Mouse (Mus musculus) forebrain, embryonic 11.5 days (tissue): ENCODE data around the gene Sgms1. TPM values are rescaled to one million over a fixed set of nuclear protein-coding genes. Genes with fewer than 3 reads are reported as not detected.

Source experiments
- ATAC-seq: fragments of 200-750 bp; cut with Nextera tagmentation; replicated peaks from 2 replicates; pipeline ENCODE4 v1.8.0; 2017; ENCODE audit warnings: moderate TSS enrichment; ENCODE audit not compliant: low FRiP score
- DNase-seq: peaks from one replicate; pipeline ENCODE4 v3.0.0-alpha.2; 2017; ENCODE audit warnings: low spot score
- H3K27ac ChIP-seq: fragments of 300-500 bp; sonication (generic); 2 replicates; pipeline ENCODE4 v1.5.1; 2014; ENCODE audit warnings: low read depth, low read length
- H3K27me3 ChIP-seq: fragments of 300-500 bp; sonication (generic); 2 replicates; pipeline ENCODE4 v1.6.1; 2014; ENCODE audit warnings: mild to moderate bottlenecking, low read length, mixed read lengths; ENCODE audit not compliant: control insufficient read depth, insufficient read depth
- H3K36me3 ChIP-seq: fragments of 300-500 bp; sonication (generic); 2 replicates; pipeline ENCODE4 v1.6.1; 2014; ENCODE audit warnings: mild to moderate bottlenecking, low read length, moderate library complexity, mixed read lengths; ENCODE audit not compliant: control insufficient read depth, insufficient read depth
- H3K4me1 ChIP-seq: fragments of 300-500 bp; sonication (generic); replicated peaks from 2 replicates; pipeline ENCODE4 v1.6.1; 2014; ENCODE audit warnings: low read length, mixed read lengths; ENCODE audit not compliant: control insufficient read depth, insufficient read depth
- H3K4me2 ChIP-seq: fragments of 300-500 bp; sonication (generic); 2 replicates; pipeline ENCODE4 v1.6.1; 2014; ENCODE audit warnings: low read depth, mild to moderate bottlenecking, low read length, moderate library complexity, mixed read lengths; ENCODE audit not compliant: severe bottlenecking
- H3K4me3 ChIP-seq: fragments of 300-500 bp; sonication (generic); 2 replicates; pipeline ENCODE4 v1.5.1; 2014; ENCODE audit warnings: low read depth, low read length
- H3K9ac ChIP-seq: fragments of 300-500 bp; sonication (generic); 2 replicates; pipeline ENCODE4 v1.6.1; 2014; ENCODE audit warnings: low read length
- H3K9me3 ChIP-seq: fragments of 300-500 bp; sonication (generic); 2 replicates; pipeline ENCODE4 v1.6.1; 2016; ENCODE audit warnings: low read length, mixed read lengths; ENCODE audit not compliant: control insufficient read depth
- WGBS: fragments of 180-500 bp; shearing (Covaris S2); extraction: QIAGEN DNeasy Blood & Tissue Kit; methylation state at CpG from one replicate; pipeline ENCODE4 v1.1.7; 2014; 5-methylcytosine and 5-hydroxymethylcytosine counted together
- polyA plus RNA-seq: library from polyadenylated mRNA; unstranded; fragments of >200 nt; fragmentation: Nextera tagmentation; extraction: Ambion mirVana; gene quantifications from 2 replicates; pipeline ENCODE4 v1.2.1, GENCODE M21; 2014

The Sgms1 gene
- polyA plus RNA-seq, 1 experiment from 2014 or later = 17.8 TPM

GRCm38 (mm10) chr19:32194074-32194473 lies 195.4 kb downstream of the Sgms1 start:
- no peaks in the 10 kb centered on the region for H3K9me3 ChIP-seq
- H3K27ac ChIP-seq = no peak overlapping the region
- H3K9ac ChIP-seq = no peak overlapping the region
- no peak for ATAC-seq
- 94% methylated on average over 3 of the region's 3 CpGs for WGBS
- H3K4me1 ChIP-seq = no peaks in the 10 kb centered on the region
- no peak overlapping the region for H3K4me3 ChIP-seq
- no peak overlapping the region for H3K4me2 ChIP-seq
- H3K36me3 ChIP-seq = no peaks in the 10 kb centered on the region
- no peaks in the 10 kb centered on the region for H3K27me3 ChIP-seq
- no peak for DNase-seq

GRCm38 (mm10) chr19:32191596-32191995 lies 197.9 kb downstream of the Sgms1 start:
- Histone ChIP-seq H3K36me3 (no peaks in the 10 kb centered on the region), H3K4me3 (no peak overlapping the region), H3K9me3 (no peaks in the 10 kb centered on the region), H3K4me1 (no peaks in the 10 kb centered on the region), H3K27ac (no peak overlapping the region), H3K27me3 (no peaks in the 10 kb centered on the region), H3K9ac (no peak overlapping the region), H3K4me2 (no peak overlapping the region)
- WGBS = 89% methylated on average over 3 of the region's 3 CpGs
- DNase-seq = no peak
- no peak for ATAC-seq

GRCm38 (mm10) chr19:32189961-32190360 lies 199.6 kb downstream of the Sgms1 start:
- Histone ChIP-seq H3K9me3 (no peaks in the 10 kb centered on the region), H3K27ac (no peak overlapping the region), H3K36me3 (no peaks in the 10 kb centered on the region), H3K4me3 (no peak overlapping the region), H3K9ac (no peak overlapping the region), H3K4me1 (no peaks in the 10 kb centered on the region), H3K4me2 (no peak overlapping the region), H3K27me3 (no peaks in the 10 kb centered on the region)
- ATAC-seq (no peak), DNase-seq (no peak)
- WGBS = 92% methylated on average over 6 of the region's 6 CpGs

GRCm38 (mm10) chr19:32189036-32189436 lies 200.5 kb downstream of the Sgms1 start:
- H3K9me3 ChIP-seq = no peaks in the 10 kb centered on the region
- H3K4me2 ChIP-seq = no peak overlapping the region
- ATAC-seq (no peak), DNase-seq (no peak)
- no peaks in the 10 kb centered on the region for H3K4me1 ChIP-seq
- WGBS = 79% methylated on average over 5 of the region's 5 CpGs
- no peaks in the 10 kb centered on the region for H3K27me3 ChIP-seq
- H3K9ac ChIP-seq = no peak overlapping the region
- no peaks in the 10 kb centered on the region for H3K36me3 ChIP-seq
- no peak overlapping the region for H3K4me3 ChIP-seq
- H3K27ac ChIP-seq = no peak overlapping the region

GRCm38 (mm10) chr19:32186594-32187092 lies 202.9 kb downstream of the Sgms1 start:
- 85% methylated on average over 8 of the region's 8 CpGs for WGBS
- no peaks in the 10 kb centered on the region for H3K36me3 ChIP-seq
- no peaks in the 10 kb centered on the region for H3K9me3 ChIP-seq
- no peak overlapping the region for H3K9ac ChIP-seq
- no peak overlapping the region for H3K4me3 ChIP-seq
- no peak overlapping the region for H3K27ac ChIP-seq
- DNase-seq (no peak), ATAC-seq (no peak)
- H3K4me2 ChIP-seq = no peak overlapping the region
- no peaks in the 10 kb centered on the region for H3K4me1 ChIP-seq
- no peaks in the 10 kb centered on the region for H3K27me3 ChIP-seq

GRCm38 (mm10) chr19:32183005-32183404 lies 206.5 kb downstream of the Sgms1 start:
- H3K27me3 ChIP-seq = no peaks in the 10 kb centered on the region
- 88% methylated on average over 4 of the region's 4 CpGs for WGBS
- no peaks in the 10 kb centered on the region for H3K9me3 ChIP-seq
- ATAC-seq (no peak), DNase-seq (no peak)
- no peaks in the 10 kb centered on the region for H3K36me3 ChIP-seq
- no peak overlapping the region for H3K4me3 ChIP-seq
- H3K27ac ChIP-seq = no peak overlapping the region
- no peak overlapping the region for H3K4me2 ChIP-seq
- no peak overlapping the region for H3K9ac ChIP-seq
- H3K4me1 ChIP-seq = no peaks in the 10 kb centered on the region

- Histone ChIP-seq H3K4me1 (no peaks in the 10 kb centered on the region), H3K27me3 (no peaks in the 10 kb centered on the region), H3K36me3 (no peaks in the 10 kb centered on the region), H3K27ac (no peak overlapping the region), H3K9me3 (no peaks in the 10 kb centered on the region), H3K9ac (no peak overlapping the region), H3K4me2 (no peak overlapping the region), H3K4me3 (no peak overlapping the region)
- no peak for ATAC-seq
- WGBS = 96% methylated on average over 5 of the region's 5 CpGs
- no peak for DNase-seq
Observed at GRCm38 (mm10) chr19:32182471-32182870, 207.0 kb downstream of the Sgms1 start.

- Histone ChIP-seq H3K4me2 (no peak overlapping the region), H3K9me3 (no peaks in the 10 kb centered on the region), H3K4me1 (no peaks in the 10 kb centered on the region), H3K9ac (no peak overlapping the region), H3K36me3 (no peaks in the 10 kb centered on the region), H3K27ac (no peak overlapping the region), H3K27me3 (no peaks in the 10 kb centered on the region), H3K4me3 (no peak overlapping the region)
- ATAC-seq = no peak
- WGBS = 90% methylated on average over 12 of the region's 12 CpGs
- no peak for DNase-seq
Observed at GRCm38 (mm10) chr19:32181721-32182394, 207.7 kb downstream of the Sgms1 start.
